Comparison of ENCODE assay signal across 23 mouse cellular contexts in the genomic region with DNA sequence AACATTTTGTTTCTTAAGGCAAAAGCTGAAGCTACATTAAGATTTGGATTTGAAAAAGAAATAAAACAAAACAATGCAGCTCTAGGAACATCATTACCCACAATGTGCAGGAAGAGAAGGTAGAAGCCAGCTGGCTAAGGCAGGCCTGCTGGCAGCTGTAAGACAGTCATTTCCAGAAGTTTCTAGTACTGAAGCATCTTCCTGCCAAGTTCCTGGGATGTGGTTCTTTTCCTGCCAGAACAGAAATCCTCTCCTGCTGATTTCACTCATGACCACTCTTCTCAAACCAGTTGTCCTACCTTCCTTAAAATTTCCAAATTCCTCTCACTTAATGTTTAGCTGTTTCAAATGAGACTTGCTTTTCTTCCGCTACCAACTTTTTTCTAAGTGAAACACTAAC. TPM values are rescaled to one million over a fixed set of nuclear protein-coding genes. Genes with fewer than 3 reads are reported as not detected.
DNase-seq lines count a peak whose midpoint lies in the region; ATAC-seq and TF ChIP-seq lines count a peak whose summit lies in the region.
"Had no signal": no experiment of that assay in that cellular context is flagged by ENCODE, and none has a peak within 500 bp of the region (broad histone marks: within the 10 kb centered on the region; RNA-seq: fewer than 3 reads in every experiment).

No protein-coding gene starts in this region.

- H3K4me2 ChIP-seq in hindbrain, postnatal 0 days (ENCODE audit: low read depth, low read length): no peak overlapping the region
- H3K4me2 ChIP-seq in hindbrain, embryonic 14.5 days (replicated peaks): no peak overlapping the region
- H3K4me2 ChIP-seq: forebrain, embryonic 13.5 days; heart, embryonic 15.5 days; hindbrain, embryonic 15.5 days; midbrain, embryonic 15.5 days had no signal

- no peak overlapping the region for H3K4me3 ChIP-seq in hindbrain, postnatal 0 days (ENCODE audit: low read length)
- no peak overlapping the region for H3K4me3 ChIP-seq in hindbrain, embryonic 14.5 days (replicated peaks; ENCODE audit: low read length)
- H3K4me3 ChIP-seq: forebrain, embryonic 13.5 days; heart, embryonic 15.5 days; hindbrain, embryonic 15.5 days; midbrain, embryonic 15.5 days had no signal

- no peak for ATAC-seq in hindbrain, postnatal 0 days
- ATAC-seq in hindbrain, embryonic 14.5 days (ENCODE audit: low FRiP score): no peak
- ATAC-seq: activated CD4-positive, CD25-positive, alpha-beta regulatory T cell, adult 4 months; forebrain, embryonic 13.5 days; intestine, postnatal 0 days; midbrain, embryonic 15.5 days; Patski had no signal

- 91% methylated on average over 1 of the region's 1 CpGs for WGBS in hindbrain, postnatal 0 days
- 96% methylated on average over 1 of the region's 1 CpGs for WGBS in hindbrain, embryonic 14.5 days

- no peaks in the 10 kb centered on the region for H3K4me1 ChIP-seq in hindbrain, postnatal 0 days (ENCODE audit: insufficient read depth, low read length)
- no peaks in the 10 kb centered on the region for H3K4me1 ChIP-seq in hindbrain, embryonic 14.5 days (replicated peaks; ENCODE audit: control insufficient read depth, insufficient read depth, low read length)
- H3K4me1 ChIP-seq: forebrain, embryonic 13.5 days; heart, embryonic 15.5 days; hindbrain, embryonic 15.5 days; midbrain, embryonic 15.5 days had no signal

- TF ChIP-seq CTCF in hindbrain, postnatal 0 days (IDR thresholded peaks at IDR 0.05; ENCODE audit: low read depth): no peak

- no peak overlapping the region for H3K27ac ChIP-seq in hindbrain, postnatal 0 days
- H3K27ac ChIP-seq in hindbrain, embryonic 14.5 days: no peak overlapping the region
- H3K27ac ChIP-seq: forebrain, embryonic 13.5 days; heart, embryonic 15.5 days; hindbrain, embryonic 15.5 days; liver, embryonic 14.5 days; midbrain, embryonic 15.5 days had no signal

- no peaks in the 10 kb centered on the region for H3K9me3 ChIP-seq in hindbrain, postnatal 0 days (ENCODE audit: low read length)
- H3K9me3 ChIP-seq in hindbrain, embryonic 14.5 days (ENCODE audit: control insufficient read depth, low read length): no peaks in the 10 kb centered on the region
- H3K9me3 ChIP-seq: forebrain, embryonic 13.5 days; heart, embryonic 15.5 days; hindbrain, embryonic 15.5 days; midbrain, embryonic 15.5 days had no signal

- H3K27me3 ChIP-seq in hindbrain, postnatal 0 days (ENCODE audit: insufficient read depth, low read length): no peaks in the 10 kb centered on the region
- no peaks in the 10 kb centered on the region for H3K27me3 ChIP-seq in hindbrain, embryonic 14.5 days (ENCODE audit: control insufficient read depth, insufficient read depth, low read length)
- H3K27me3 ChIP-seq: forebrain, embryonic 13.5 days; heart, embryonic 15.5 days; hindbrain, embryonic 15.5 days; midbrain, embryonic 15.5 days; Patski had no signal

- no peak overlapping the region for H3K9ac ChIP-seq in hindbrain, postnatal 0 days (replicated peaks; ENCODE audit: low read length)
- H3K9ac ChIP-seq in hindbrain, embryonic 14.5 days: no peak overlapping the region
- H3K9ac ChIP-seq: forebrain, embryonic 13.5 days; heart, embryonic 15.5 days; hindbrain, embryonic 15.5 days; liver, embryonic 14.5 days; midbrain, embryonic 15.5 days had no signal

- H3K36me3 ChIP-seq in hindbrain, postnatal 0 days (ENCODE audit: insufficient read depth, low read length): no peaks in the 10 kb centered on the region
- H3K36me3 ChIP-seq in hindbrain, embryonic 14.5 days (replicated peaks; ENCODE audit: control insufficient read depth, insufficient read depth): no peaks in the 10 kb centered on the region
- H3K36me3 ChIP-seq: heart, embryonic 15.5 days; hindbrain, embryonic 15.5 days; midbrain, embryonic 15.5 days had no signal

- DNase-seq in gastrocnemius, adult 18-20 months (ENCODE audit: low spot score): peak; percentile 3
- DNase-seq in gastrocnemius, postnatal 10 days: no peak
- peak; percentile 36 for DNase-seq in hindbrain, postnatal 0 days (ENCODE audit: low spot score)
- DNase-seq in hindbrain, embryonic 14.5 days (ENCODE audit: low spot score): no peak
- DNase-seq in adipocyte (ENCODE audit: low spot score): peak; percentile 62
- peak; percentile 6 for DNase-seq in lung, postnatal 25 days (ENCODE audit: low spot score)
- no peak for DNase-seq in B cell, adult 2 months
- DNase-seq: adrenal gland, postnatal 36 days; cerebellum, adult 9-11 months; thymus, adult 18-20 months had no signal

RNA-seq across cellular contexts. Expression of a gene that starts 14.3 kb away (rescaled TPM):
- total RNA-seq in gastrocnemius, adult 18-20 months (2021): not detected
- total RNA-seq in gastrocnemius, postnatal 10 days (2021): not detected
- total RNA-seq in hindbrain, postnatal 0 days (2014; rRNA removed): not detected in 2 replicates
- not detected in 2 replicates for polyA plus RNA-seq in hindbrain, postnatal 0 days (2015; fragmentation: Nextera tagmentation; extraction: Ambion mirVana)
- polyA plus RNA-seq in hindbrain, embryonic 14.5 days (2014; fragmentation: Nextera tagmentation; extraction: Ambion mirVana): not detected in 2 replicates
- total RNA-seq: adrenal gland, postnatal 36 days; megakaryocyte progenitor cell, adult 5-6 weeks had no signal
- polyA plus RNA-seq: C2C12; forebrain, embryonic 13.5 days; heart, embryonic 15.5 days; hindbrain, embryonic 15.5 days; intestine, postnatal 0 days; kidney, embryonic 16.5 days; limb, embryonic 11.5 days; liver, embryonic 14.5 days; Patski; small intestine, adult 2 months had no signal

RNA-seq across cellular contexts. Expression of a gene that starts 18.5 kb away (rescaled TPM):
- not detected for total RNA-seq in gastrocnemius, adult 18-20 months (2021)
- not detected for total RNA-seq in gastrocnemius, postnatal 10 days (2021)
- not detected in 2 replicates for total RNA-seq in hindbrain, postnatal 0 days (2014; rRNA removed)
- not detected in 2 replicates for polyA plus RNA-seq in hindbrain, postnatal 0 days (2015; fragmentation: Nextera tagmentation; extraction: Ambion mirVana)
- polyA plus RNA-seq in hindbrain, embryonic 14.5 days (2014; fragmentation: Nextera tagmentation; extraction: Ambion mirVana): not detected in 2 replicates
- total RNA-seq: adrenal gland, postnatal 36 days; megakaryocyte progenitor cell, adult 5-6 weeks had no signal
- polyA plus RNA-seq: activated CD4-positive, CD25-positive, alpha-beta regulatory T cell, adult 4 months; C2C12; forebrain, embryonic 13.5 days; heart, embryonic 15.5 days; hindbrain, embryonic 15.5 days; intestine, postnatal 0 days; kidney, embryonic 16.5 days; limb, embryonic 11.5 days; liver, embryonic 14.5 days; midbrain, embryonic 15.5 days; Patski; small intestine, adult 2 months had no signal

RNA-seq across cellular contexts. Expression of a gene that starts 25.7 kb away (rescaled TPM):
- 1 to 10 TPM; 1.3 to 1.6 TPM for total RNA-seq in gastrocnemius, adult 18-20 months (2021)
- total RNA-seq in gastrocnemius, postnatal 10 days (2021): 1 to 10 TPM; 2.5 to 3.2 TPM
- 8.1 TPM in 2 replicates for total RNA-seq in hindbrain, postnatal 0 days (2014; rRNA removed)
- polyA plus RNA-seq in hindbrain, postnatal 0 days (2015; fragmentation: Nextera tagmentation; extraction: Ambion mirVana): 4.9 TPM in 2 replicates
- 11.1 and 12.1 TPM in 2 replicates for polyA plus RNA-seq in hindbrain, embryonic 14.5 days (2014; fragmentation: Nextera tagmentation; extraction: Ambion mirVana)

RNA-seq across cellular contexts. Expression of a gene that starts 36.5 kb away (rescaled TPM):
- total RNA-seq in gastrocnemius, adult 18-20 months (2021): not detected
- total RNA-seq in gastrocnemius, postnatal 10 days (2021): not detected
- not detected in 2 replicates for total RNA-seq in hindbrain, postnatal 0 days (2014; rRNA removed)
- polyA plus RNA-seq in hindbrain, postnatal 0 days (2015; fragmentation: Nextera tagmentation; extraction: Ambion mirVana): not detected in 2 replicates
- not detected in 2 replicates for polyA plus RNA-seq in hindbrain, embryonic 14.5 days (2014; fragmentation: Nextera tagmentation; extraction: Ambion mirVana)
- total RNA-seq: adrenal gland, postnatal 36 days; megakaryocyte progenitor cell, adult 5-6 weeks had no signal
- polyA plus RNA-seq: activated CD4-positive, CD25-positive, alpha-beta regulatory T cell, adult 4 months; C2C12; forebrain, embryonic 13.5 days; heart, embryonic 15.5 days; hindbrain, embryonic 15.5 days; intestine, postnatal 0 days; kidney, embryonic 16.5 days; limb, embryonic 11.5 days; liver, embryonic 14.5 days; midbrain, embryonic 15.5 days; Patski; small intestine, adult 2 months had no signal

RNA-seq across cellular contexts. Expression of a gene that starts 52.4 kb away (rescaled TPM):
- total RNA-seq in gastrocnemius, adult 18-20 months (2021): not detected
- total RNA-seq in gastrocnemius, postnatal 10 days (2021): not detected
- total RNA-seq in hindbrain, postnatal 0 days (2014; rRNA removed): not detected in 2 replicates
- polyA plus RNA-seq in hindbrain, postnatal 0 days (2015; fragmentation: Nextera tagmentation; extraction: Ambion mirVana): not detected in 2 replicates
- polyA plus RNA-seq in hindbrain, embryonic 14.5 days (2014; fragmentation: Nextera tagmentation; extraction: Ambion mirVana): not detected in 2 replicates
- total RNA-seq: adrenal gland, postnatal 36 days; megakaryocyte progenitor cell, adult 5-6 weeks had no signal
- polyA plus RNA-seq: C2C12; forebrain, embryonic 13.5 days; heart, embryonic 15.5 days; hindbrain, embryonic 15.5 days; intestine, postnatal 0 days; kidney, embryonic 16.5 days; limb, embryonic 11.5 days; liver, embryonic 14.5 days; midbrain, embryonic 15.5 days; Patski; small intestine, adult 2 months had no signal

Comparison
In these comparisons a context has a peak if more than half of its experiments do, and no peak if none do; other contexts are left out.
1. DNase-seq: peak in gastrocnemius, adult 18-20 months (single experiment), hindbrain, postnatal 0 days (single experiment), adipocyte (single experiment) and lung, postnatal 25 days (single experiment); none in gastrocnemius, postnatal 10 days (single experiment), hindbrain, embryonic 14.5 days (single experiment) and B cell, adult 2 months (0 of 2).